Mouse (Mus musculus): ENCODE results near the gene Krt16. TPM values are rescaled to one million over a fixed set of nuclear protein-coding genes. Genes with fewer than 3 reads are reported as not detected.

Gene Krt16
- 0.40 TPM for polyA plus RNA-seq (2017; shearing (Covaris generic))

GRCm38 (mm10) chr11:100248852-100249465 lies at the start of gene Krt16:
TSS of gene Krt16 (minus strand) at chr11:100248902.

DNA sequence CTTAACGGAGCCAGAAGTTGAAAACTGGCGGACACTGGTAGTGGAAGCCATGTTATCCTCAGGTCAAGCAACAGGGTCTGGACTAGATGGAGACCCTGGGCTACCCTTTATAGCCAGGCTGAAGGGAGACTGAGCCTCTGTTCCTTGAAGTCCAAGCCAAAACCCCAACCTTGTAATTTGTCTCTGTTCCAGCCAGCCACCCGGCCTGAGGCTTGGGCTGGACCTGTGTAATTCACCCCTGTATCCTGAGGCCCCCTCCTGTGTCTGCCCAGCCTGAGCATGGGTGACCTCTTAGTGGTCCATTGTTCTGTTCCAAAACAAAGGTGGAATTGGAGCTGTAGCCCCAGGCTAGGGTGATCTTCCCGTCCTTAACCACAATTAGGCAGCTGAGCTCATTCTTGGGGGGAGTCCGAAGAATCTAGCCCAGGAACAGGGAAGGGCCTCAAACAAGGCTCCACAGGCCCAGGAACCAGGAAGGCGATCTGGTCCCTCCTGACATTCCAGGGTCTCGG lies 21.2 kb upstream of the Krt16 start, which contains the start of gene Krt42:
TSS of gene Krt42 (minus strand) at position 51 of the 512 bp plus-strand sequence.

GRCm38 (mm10) chr11:100260514-100261234 lies 12.0 kb upstream of the Krt16 start, which contains the start of gene Krt17:
TSS of gene Krt17 (minus strand) at chr11:100261029.

DNA sequence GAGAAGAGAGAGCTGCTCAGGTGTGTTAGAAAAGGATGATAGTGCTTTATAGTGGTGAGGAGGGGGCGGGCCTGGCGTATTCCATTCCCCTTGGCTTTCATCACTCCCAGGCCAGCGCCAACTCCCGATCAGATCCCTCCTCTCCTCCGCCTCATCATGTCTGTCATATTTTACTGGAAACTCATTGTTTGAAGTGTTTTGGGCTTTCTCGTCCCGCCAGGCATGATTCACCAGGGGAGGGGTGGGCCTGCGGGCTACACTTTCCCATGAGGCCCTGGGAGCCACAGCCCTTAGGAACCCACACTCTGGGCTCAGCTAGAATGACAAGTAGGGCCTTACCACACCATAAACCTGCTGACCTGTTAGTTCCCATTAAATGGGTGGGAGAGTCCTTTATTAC lies 41.2 kb downstream of the Krt16 start, which contains the start of gene Krt14:
TSS of gene Krt14 (minus strand) at position 51 of the 400 bp plus-strand sequence.

Other genes with a start within 250 kb of the Krt16 start
- not detected for gene Krt33a, start 232.7 kb downstream of the Krt16 start, polyA plus RNA-seq (2017; shearing (Covaris generic))
- gene Krt33b, start 219.0 kb downstream of the Krt16 start, polyA plus RNA-seq (2017; shearing (Covaris generic)) = not detected
- 0.32 TPM for gene Krt34, start 207.3 kb downstream of the Krt16 start, polyA plus RNA-seq (2017; shearing (Covaris generic))
- not detected for gene Krt31, start 198.4 kb downstream of the Krt16 start, polyA plus RNA-seq (2017; shearing (Covaris generic))
- gene Krt32, start 160.7 kb downstream of the Krt16 start, polyA plus RNA-seq (2017; shearing (Covaris generic)) = not detected
- not detected for gene Krt35, start 152.7 kb downstream of the Krt16 start, polyA plus RNA-seq (2017; shearing (Covaris generic))
- gene Krt36, start 143.3 kb downstream of the Krt16 start, polyA plus RNA-seq (2017; shearing (Covaris generic)) = not detected
- not detected for gene Krt13, start 127.3 kb downstream of the Krt16 start, polyA plus RNA-seq (2017; shearing (Covaris generic))
- gene Krt15, start 113.0 kb downstream of the Krt16 start, polyA plus RNA-seq (2017; shearing (Covaris generic)) = not detected
- gene Krt19, start 100.2 kb downstream of the Krt16 start, polyA plus RNA-seq (2017; shearing (Covaris generic)) = 0.74 TPM
- not detected for gene Krt9, start 55.7 kb downstream of the Krt16 start, polyA plus RNA-seq (2017; shearing (Covaris generic))
- not detected for gene Krt14, start 41.4 kb downstream of the Krt16 start, polyA plus RNA-seq (2017; shearing (Covaris generic))
- gene Krt17, start 12.1 kb upstream of the Krt16 start, polyA plus RNA-seq (2017; shearing (Covaris generic)) = not detected
- not detected for gene Krt42, start 21.0 kb upstream of the Krt16 start, polyA plus RNA-seq (2017; shearing (Covaris generic))
- gene Eif1, start 71.0 kb upstream of the Krt16 start, polyA plus RNA-seq (2017; shearing (Covaris generic)) = 4,724 TPM
- not detected for gene Gast, start 85.5 kb upstream of the Krt16 start, polyA plus RNA-seq (2017; shearing (Covaris generic))
- gene Hap1, start 107.2 kb upstream of the Krt16 start, polyA plus RNA-seq (2017; shearing (Covaris generic)) = 1.8 TPM
- 3.7 TPM for gene Jup, start 148.9 kb upstream of the Krt16 start, polyA plus RNA-seq (2017; shearing (Covaris generic))
- gene P3h4, start 165.9 kb upstream of the Krt16 start, polyA plus RNA-seq (2017; shearing (Covaris generic)) = not detected
- gene Fkbp10, start 166.8 kb upstream of the Krt16 start, polyA plus RNA-seq (2017; shearing (Covaris generic)) = not detected
- 86.0 TPM for gene Nt5c3b, start 192.9 kb upstream of the Krt16 start, polyA plus RNA-seq (2017; shearing (Covaris generic))
- gene Klhl10, start 193.0 kb upstream of the Krt16 start, polyA plus RNA-seq (2017; shearing (Covaris generic)) = not detected
- gene Klhl11, start 223.8 kb upstream of the Krt16 start, polyA plus RNA-seq (2017; shearing (Covaris generic)) = 5.5 TPM

All from effector memory CD4-positive, alpha-beta T cell, adult 7 months (primary cell).